Mouse (Mus musculus) bone marrow, adult 2 months (tissue): Measurements from ENCODE around the gene Ugt1a5.

ENCODE experiments used
- CTCF ChIP-seq: fragments of 200-500 bp; IDR thresholded peaks from 2 replicates; pipeline ENCODE4 v1.5.1; 2011; ENCODE audit warnings: low read length, control low read depth; ENCODE audit not compliant: control insufficient read depth, insufficient read depth
- POLR2A ChIP-seq: fragments of 200-500 bp; IDR thresholded peaks from 2 replicates; pipeline ENCODE4 v1.6.1; 2011; ENCODE audit warnings: low read depth, mild to moderate bottlenecking, control low read depth, low read length, borderline replicate concordance; ENCODE audit not compliant: control insufficient read depth

- TF ChIP-seq CTCF, result no peak
- TF ChIP-seq POLR2A, result no peak
Observed at GRCm38 (mm10) chr1:88235046-88235893, 69.5 kb downstream of the Ugt1a5 start.
